Mouse (Mus musculus) cerebellum, adult 2 months (tissue): ENCODE measurements around the gene Scnn1b.

Source experiments
- CTCF ChIP-seq: fragments of 200-500 bp; IDR thresholded peaks from 2 replicates; pipeline ENCODE4 v1.5.1; 2011; ENCODE audit warnings: low read depth, mild to moderate bottlenecking, control low read depth, low read length, moderate library complexity, borderline replicate concordance; ENCODE audit not compliant: insufficient read depth
- POLR2A ChIP-seq: fragments of 200-500 bp; IDR thresholded peaks from 2 replicates; pipeline ENCODE4 v1.6.1; 2011; ENCODE audit warnings: low read length, control low read depth, borderline replicate concordance; ENCODE audit not compliant: insufficient read depth

DNA sequence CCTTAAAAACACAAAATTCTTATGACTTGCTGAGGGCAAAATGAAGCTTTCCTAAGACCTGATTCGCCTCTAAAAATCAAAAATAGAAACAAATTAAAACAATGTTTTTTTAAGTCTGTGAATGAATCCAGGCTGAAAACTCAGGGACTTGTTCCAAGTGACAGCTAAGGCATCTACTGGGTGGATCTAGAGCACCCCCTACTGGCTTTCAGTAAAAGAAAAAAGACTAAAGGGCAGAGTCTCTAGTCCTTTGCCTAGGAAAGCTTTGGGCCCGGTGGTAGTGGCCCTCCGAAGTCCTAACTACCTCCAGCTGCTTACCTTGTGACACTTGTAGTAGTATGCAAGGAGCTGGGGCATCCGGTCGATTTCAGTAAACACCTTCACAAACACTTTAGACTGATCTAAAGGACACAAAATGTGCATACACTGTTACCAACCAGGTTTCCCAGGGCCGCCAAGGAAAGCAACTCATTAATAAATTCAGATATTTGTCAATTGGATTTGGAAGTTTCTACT, 99.1 kb downstream of the Scnn1b start:
- TF ChIP-seq CTCF (peak; percentile 61; the same call in 1 of the 2 replicates), POLR2A (no peak)
